Mouse (Mus musculus): ENCODE measurements around the gene Dctd.
"Not testable (repeated sequence)": the region's sequence is repeated elsewhere in the genome, so short reads cannot be mapped to it uniquely, and the experiment has no call there.

Gene Dctd

DNA sequence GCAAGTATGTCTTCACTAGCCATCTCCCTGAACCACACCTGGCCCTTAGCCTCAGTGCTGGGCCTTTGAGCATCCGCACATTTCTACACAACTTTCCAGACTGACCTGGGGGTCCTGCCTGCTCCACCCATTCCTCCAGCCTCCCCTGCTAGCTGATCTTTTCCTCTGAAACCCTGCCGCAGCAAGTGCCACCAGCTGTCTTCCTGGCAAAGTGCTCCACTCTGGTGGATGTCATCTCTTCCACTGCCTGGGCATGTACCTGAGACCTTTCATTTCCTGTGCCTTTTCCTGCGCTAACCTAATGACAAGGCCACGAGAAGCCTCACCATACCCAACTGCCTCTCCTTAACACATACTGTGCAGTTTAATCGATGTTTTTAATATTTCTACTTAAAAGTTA lies 46.9 kb downstream of the Dctd start:
- no peak for DNase-seq (ENCODE audit: low spot score)

DNA sequence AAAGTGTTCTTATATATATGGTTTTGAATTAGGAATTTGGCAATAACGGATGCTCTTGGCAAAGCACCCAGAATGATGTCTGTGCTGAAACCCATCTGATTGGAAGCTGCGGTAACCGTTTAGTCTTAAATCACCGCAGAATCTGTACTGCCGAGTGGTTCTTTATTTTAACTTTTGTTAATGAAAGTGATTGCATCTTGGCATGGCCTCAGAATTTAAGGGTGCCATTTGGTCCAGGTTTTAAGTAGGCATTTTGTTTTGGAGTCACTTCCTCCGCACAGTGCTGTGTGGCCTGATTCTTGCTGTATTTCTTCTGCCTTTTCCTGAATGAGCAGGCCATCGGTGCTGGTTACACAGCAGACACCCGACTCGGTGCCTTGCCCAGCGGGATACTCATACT lies 47.6 kb downstream of the Dctd start:
- DNase-seq (ENCODE audit: low spot score) = no peak

DNA sequence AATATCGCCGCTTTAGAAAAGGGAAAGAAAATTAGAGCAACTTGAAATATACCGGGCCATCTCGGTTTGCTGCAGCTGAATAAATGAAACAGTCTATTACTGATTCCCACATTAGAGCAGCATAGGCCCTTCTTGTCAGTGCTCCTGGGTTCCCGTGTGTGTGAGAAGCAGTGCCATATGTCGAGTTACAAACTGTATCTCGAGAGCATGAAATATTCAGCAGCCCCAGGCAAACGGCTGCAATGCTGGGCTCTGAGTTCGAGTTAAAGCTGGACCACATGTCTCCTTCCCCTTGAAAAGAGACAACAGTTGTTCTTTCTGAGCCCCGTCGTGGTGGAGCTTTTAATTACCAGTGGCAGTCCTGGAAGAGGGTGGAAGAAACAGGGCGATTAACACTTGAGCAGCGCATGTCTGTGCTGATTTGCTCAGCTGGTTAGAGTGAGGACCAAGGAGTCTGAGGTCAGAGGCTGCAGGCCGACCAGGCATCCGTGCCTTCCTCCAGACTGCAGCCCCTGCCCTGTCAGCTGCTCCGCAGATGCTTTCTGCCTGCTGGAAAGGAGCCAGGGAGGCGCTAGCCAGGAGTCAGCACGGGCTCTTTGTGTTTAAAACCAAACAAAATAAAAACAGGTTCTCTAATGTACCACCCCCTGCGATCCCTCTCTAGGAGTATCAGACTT lies 53.3 kb downstream of the Dctd start:
- DNase-seq (ENCODE audit: low spot score) = peak; percentile 76

GRCm38 (mm10) chr8:48153360-48154121 lies 54.6 kb downstream of the Dctd start:
- peak; percentile 45 for DNase-seq (ENCODE audit: low spot score)

- peak; percentile 44 for DNase-seq (ENCODE audit: low spot score)
Observed at GRCm38 (mm10) chr8:48157718-48158117, 58.8 kb downstream of the Dctd start.

DNA sequence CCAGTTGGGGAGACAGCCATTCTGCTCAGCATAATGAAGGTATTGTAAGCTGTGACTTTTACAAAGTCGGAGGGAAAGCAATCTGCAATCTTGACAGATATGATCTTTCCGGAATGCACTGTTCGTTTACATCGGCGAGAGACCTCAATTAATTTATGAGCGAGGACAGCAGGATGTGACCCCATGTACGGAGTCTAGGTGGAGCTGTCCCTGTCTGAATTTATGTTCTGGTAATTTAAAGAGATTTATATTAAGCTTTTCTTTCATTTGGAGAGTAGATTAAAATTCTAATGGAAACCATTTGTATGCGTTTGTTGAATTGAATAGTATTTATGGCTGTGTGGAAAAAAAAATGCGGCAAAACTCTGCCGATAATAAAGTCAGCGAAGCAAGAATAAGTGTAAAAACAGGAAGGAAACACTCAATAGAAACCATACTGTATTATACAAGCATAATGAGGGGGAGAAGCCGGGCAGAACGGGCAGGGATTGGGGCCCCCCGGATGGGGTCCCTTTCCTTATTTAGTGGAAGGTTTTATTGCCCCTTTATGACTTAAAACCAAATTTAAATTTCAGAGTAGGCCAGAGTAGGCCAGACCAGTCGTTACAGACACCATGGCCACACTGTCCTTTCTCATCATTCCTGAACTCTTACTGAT lies 59.8 kb downstream of the Dctd start:
- no peak for DNase-seq (ENCODE audit: low spot score)

DNA sequence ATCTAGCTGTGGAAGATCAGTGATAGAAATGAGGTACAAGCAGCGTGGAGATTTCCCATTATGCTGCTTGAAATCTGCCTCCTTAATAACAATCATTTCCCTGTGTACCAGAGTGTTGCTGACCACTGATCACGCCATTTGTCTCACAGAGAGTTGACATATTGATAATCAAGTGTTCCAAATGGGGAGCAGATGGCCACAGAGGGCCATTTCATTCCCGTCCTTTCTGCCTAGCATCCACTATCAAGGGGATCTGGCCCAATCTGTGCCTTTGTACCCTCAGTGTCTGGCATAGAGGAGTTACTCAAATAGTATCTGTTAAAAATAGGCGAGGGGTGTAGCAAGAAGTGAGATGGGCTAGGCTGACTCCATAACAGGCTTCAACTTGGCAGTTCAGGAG lies 78.5 kb downstream of the Dctd start:
- DNase-seq (ENCODE audit: low spot score) = no peak

DNA sequence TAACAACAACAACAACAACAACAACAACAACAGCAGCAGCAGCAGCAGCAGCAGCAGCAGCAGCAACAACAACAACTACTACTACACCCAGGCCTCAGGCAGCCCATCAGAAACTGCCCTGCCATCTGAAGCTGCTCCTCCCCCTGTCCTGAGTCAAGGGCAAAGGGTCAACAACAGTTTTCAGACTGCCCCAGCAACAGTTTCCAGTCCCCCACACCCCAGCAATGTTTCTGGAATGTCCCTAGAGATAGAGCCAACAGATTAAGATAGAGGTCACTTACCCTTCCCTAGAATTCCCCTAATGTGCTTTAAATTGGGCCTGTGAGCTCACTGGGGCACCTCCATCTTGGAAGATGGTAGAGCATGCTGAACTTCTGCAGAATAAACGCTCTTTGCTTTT lies 79.0 kb downstream of the Dctd start:
- no peak for DNase-seq (ENCODE audit: low spot score)

DNA sequence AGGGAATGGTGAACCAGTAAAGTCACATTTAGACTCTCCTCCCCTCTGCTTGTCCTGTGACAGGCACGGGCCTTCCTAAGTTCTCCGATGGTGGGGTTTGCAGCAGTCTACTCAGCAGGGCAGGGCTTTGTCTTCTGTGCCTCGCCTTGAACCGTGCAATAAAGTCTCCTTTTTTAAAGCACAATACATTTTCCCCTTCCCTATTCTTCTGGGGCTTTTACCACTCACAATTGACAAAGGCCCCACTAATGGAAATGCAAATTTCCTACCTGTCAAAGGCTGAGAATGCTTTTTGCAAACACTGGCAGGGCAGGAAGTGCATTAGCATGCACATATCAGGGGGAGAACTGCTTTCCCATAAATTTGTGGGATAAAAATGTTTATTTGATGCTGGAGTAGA lies 80.1 kb downstream of the Dctd start:
- DNase-seq (ENCODE audit: low spot score) = no peak

GRCm38 (mm10) chr8:48180146-48180545 lies 81.3 kb downstream of the Dctd start:
- DNase-seq (ENCODE audit: low spot score) = not testable (repeated sequence)

DNA sequence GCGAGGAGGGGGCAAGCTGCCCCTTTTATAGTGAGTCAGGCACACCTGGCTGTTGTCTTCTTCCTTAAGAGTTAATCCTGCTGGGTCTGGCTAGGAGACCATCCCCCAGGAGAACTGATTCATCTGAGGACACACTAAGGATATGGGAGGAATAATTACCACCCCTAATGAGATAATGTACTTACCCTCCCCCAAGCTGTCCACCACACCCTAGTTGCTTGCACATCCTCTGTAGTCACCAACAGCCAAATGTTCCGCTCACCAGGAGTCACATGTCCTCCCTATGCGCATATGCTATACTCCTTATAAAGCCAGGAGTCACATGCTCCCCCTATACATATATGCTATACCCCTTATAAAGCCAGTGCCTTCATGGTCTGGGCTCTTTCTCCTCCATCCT lies 82.1 kb downstream of the Dctd start:
- no peak for DNase-seq (ENCODE audit: low spot score)

GRCm38 (mm10) chr8:48183758-48184157 lies 84.9 kb downstream of the Dctd start:
- no peak for DNase-seq (ENCODE audit: low spot score)

- DNase-seq (ENCODE audit: low spot score) = no peak
Observed at GRCm38 (mm10) chr8:48188586-48188985, 89.7 kb downstream of the Dctd start.

DNA sequence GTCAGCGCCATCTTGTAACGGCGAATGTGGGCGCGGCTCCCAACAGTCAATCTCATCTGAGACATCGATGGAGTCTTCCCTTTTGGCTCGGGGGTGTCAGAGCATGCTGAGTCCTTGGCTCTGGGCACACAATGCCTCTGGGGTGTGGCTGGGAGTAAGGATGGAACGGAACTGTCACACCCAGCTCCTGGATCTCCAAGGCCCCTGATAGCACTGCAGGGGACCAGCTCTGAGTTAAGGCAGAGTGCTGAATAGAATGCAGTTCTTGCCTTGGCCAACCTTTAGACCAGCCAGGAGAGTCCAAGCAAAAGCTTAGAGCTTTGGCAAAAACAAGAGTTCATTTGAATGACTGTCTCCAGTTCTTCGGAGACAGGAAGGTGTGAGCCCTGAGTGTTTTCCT lies 97.1 kb downstream of the Dctd start:
- DNase-seq (ENCODE audit: low spot score) = no peak

DNA sequence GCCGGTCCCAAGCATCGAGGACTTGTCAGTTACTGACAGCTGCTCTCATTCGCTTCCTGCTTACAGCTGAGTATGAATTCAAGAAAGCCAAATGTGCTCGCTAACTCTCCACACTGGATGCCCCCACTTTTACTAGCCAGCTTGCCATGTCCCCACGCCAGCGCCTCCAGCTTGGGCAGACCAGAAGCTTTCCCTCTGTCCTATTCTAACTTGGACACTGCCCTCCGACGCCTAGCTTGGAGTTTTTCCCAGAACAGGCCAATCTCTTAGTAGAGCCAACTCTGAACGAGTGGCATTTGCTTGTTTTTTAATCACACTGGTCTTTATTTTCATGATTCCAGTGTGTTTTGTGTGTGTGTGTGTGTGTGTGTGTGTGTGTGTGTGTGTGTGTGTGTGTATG lies 100.3 kb downstream of the Dctd start:
- DNase-seq (ENCODE audit: low spot score) = no peak

- DNase-seq (ENCODE audit: low spot score) = no peak
Observed at GRCm38 (mm10) chr8:48202632-48203031, 103.7 kb downstream of the Dctd start.
